Mouse (Mus musculus) myocyte (in vitro differentiated cells): ENCODE data around the gene Lrrc8c. TPM values are rescaled to one million over a fixed set of nuclear protein-coding genes. Genes with fewer than 3 reads are reported as not detected.

Experiments used
- H3K27me3 ChIP-seq: one replicate; pipeline ENCODE4 v1.6.1; 2011; ENCODE audit not compliant: control insufficient read depth, insufficient read depth, insufficient read length
- H3K36me3 ChIP-seq: one replicate; pipeline ENCODE4 v1.6.1; 2011; ENCODE audit not compliant: control insufficient read depth, insufficient read depth
- H3K4me2 ChIP-seq: one replicate; pipeline ENCODE4 v1.6.1; 2011; ENCODE audit warnings: low read depth, control low read depth
- H3K4me3 ChIP-seq: one replicate; pipeline ENCODE4 v1.5.1; 2011; ENCODE audit warnings: mild to moderate bottlenecking, control low read depth, moderate library complexity
- H3K79me2 ChIP-seq: one replicate; pipeline ENCODE4 v1.6.1; 2011; ENCODE audit not compliant: control insufficient read depth, insufficient read depth
- H3ac ChIP-seq: one replicate; pipeline ENCODE4 v1.6.1; 2011; ENCODE audit not compliant: control insufficient read depth, insufficient read length
- CEBPB ChIP-seq: IDR thresholded peaks from 2 replicates; pipeline ENCODE4 v1.6.1; 2011; ENCODE audit warnings: mild to moderate bottlenecking, moderate library complexity; ENCODE audit not compliant: poor library complexity, insufficient read depth, severe bottlenecking
- E2F4 ChIP-seq: IDR thresholded peaks from one replicate; pipeline ENCODE4 v1.6.1; 2011; ENCODE audit warnings: mild to moderate bottlenecking, control low read depth, moderate library complexity; ENCODE audit not compliant: insufficient read depth
- MAX ChIP-seq: IDR thresholded peaks from one replicate; pipeline ENCODE4 v1.6.1; 2011; ENCODE audit warnings: low read depth, mild to moderate bottlenecking, control low read depth
- MYOD1 ChIP-seq, 3 experiments: IDR thresholded peaks; one replicate each; pipeline ENCODE4 v1.6.1; 2011; ENCODE audit warnings: control low read depth in 2 of 3, low read depth in 2 of 3, mild to moderate bottlenecking in 2 of 3, moderate library complexity in 1 of 3; ENCODE audit not compliant: insufficient read length in 2 of 3, control insufficient read depth in 1 of 3
- MYOG ChIP-seq, 3 experiments: IDR thresholded peaks; one replicate each; pipeline ENCODE4 v1.6.1; 2011; ENCODE audit warnings: control low read depth in 2 of 3, low read depth in 2 of 3, mild to moderate bottlenecking in 2 of 3; ENCODE audit not compliant: insufficient read length in 2 of 3, control insufficient read depth in 1 of 3, insufficient read depth in 1 of 3
- POLR2A ChIP-seq: IDR thresholded peaks from one replicate; pipeline ENCODE4 v1.6.1; 2011; ENCODE audit warnings: low read depth, mild to moderate bottlenecking, control low read depth, moderate library complexity; ENCODE audit not compliant: insufficient read length
- POLR2AphosphoS2 ChIP-seq: IDR thresholded peaks from one replicate; pipeline ENCODE4 v1.6.1; 2011; ENCODE audit warnings: low read depth, control low read depth; ENCODE audit not compliant: insufficient read length
- REST ChIP-seq: IDR thresholded peaks from one replicate; pipeline ENCODE4 v1.6.1; 2011; ENCODE audit warnings: mild to moderate bottlenecking, control low read depth, moderate library complexity; ENCODE audit not compliant: insufficient read depth, insufficient read length
- SRF ChIP-seq: IDR thresholded peaks from one replicate; pipeline ENCODE4 v1.6.1; 2011; ENCODE audit warnings: low read depth; ENCODE audit not compliant: control insufficient read depth, insufficient read length
- TCF12 ChIP-seq: IDR thresholded peaks from one replicate; pipeline ENCODE4 v1.6.1; 2011; ENCODE audit warnings: mild to moderate bottlenecking, control low read depth; ENCODE audit not compliant: poor library complexity, insufficient read depth, severe bottlenecking
- TCF3 ChIP-seq: IDR thresholded peaks from one replicate; pipeline ENCODE4 v1.6.1; 2011; ENCODE audit warnings: low read depth, control low read depth; ENCODE audit not compliant: insufficient read length
- USF1 ChIP-seq: IDR thresholded peaks from one replicate; pipeline ENCODE4 v1.6.1; 2011; ENCODE audit warnings: low read depth, mild to moderate bottlenecking, control low read depth, moderate library complexity
- polyA plus RNA-seq: library from polyadenylated mRNA; unstranded; fragments of >200 nt; fragmentation: generic; extraction: Trizol; gene quantifications from one replicate; pipeline ENCODE4 v1.2.1, GENCODE M21; 2012; ENCODE audit warnings: missing spikeins

Gene Lrrc8c
- polyA plus RNA-seq, 1 experiment: 7.9 TPM

DNA sequence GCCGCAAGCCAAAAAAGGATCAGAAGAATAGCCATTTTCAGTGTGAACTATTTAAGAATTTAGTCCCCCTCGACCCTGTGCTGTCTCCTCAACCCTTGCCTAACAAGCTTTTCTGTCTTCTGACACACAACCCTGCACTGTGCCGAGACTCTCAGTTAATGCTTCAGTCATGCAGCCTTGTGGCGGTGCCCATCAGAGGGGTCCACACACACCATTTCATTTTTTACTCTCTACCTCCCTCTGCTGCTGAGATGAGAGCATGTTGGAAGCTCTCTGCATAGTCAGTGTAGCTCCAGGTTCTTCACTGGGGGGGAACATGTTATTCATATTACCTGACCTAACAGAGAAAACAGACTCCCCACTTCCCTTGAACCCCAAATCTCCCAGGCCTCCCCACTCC lies 27.8 kb upstream of the Lrrc8c start:
- TF ChIP-seq POLR2A (no peak), TCF12 (no peak), SRF (no peak), MAX (no peak), USF1 (no peak), TCF3 (no peak), E2F4 (no peak), MYOD1 (IDR thresholded peaks at IDR 0.05; ENCODE audit: control insufficient read depth in 1 of 3, insufficient read length in 2 of 3, low read depth in 2 of 3) (no peak), CEBPB (no peak), POLR2AphosphoS2 (no peak), MYOG (IDR thresholded peaks at IDR 0.05; ENCODE audit: control insufficient read depth in 1 of 3, insufficient read depth in 1 of 3, insufficient read length in 2 of 3, low read depth in 2 of 3) (no peak), REST (no peak)
- Histone ChIP-seq H3K36me3 (no peaks in the 10 kb centered on the region), H3K4me2 (no peak overlapping the region), H3ac (no peak overlapping the region), H3K27me3 (no peaks in the 10 kb centered on the region), H3K79me2 (no peaks in the 10 kb centered on the region), H3K4me3 (no peak overlapping the region)

DNA sequence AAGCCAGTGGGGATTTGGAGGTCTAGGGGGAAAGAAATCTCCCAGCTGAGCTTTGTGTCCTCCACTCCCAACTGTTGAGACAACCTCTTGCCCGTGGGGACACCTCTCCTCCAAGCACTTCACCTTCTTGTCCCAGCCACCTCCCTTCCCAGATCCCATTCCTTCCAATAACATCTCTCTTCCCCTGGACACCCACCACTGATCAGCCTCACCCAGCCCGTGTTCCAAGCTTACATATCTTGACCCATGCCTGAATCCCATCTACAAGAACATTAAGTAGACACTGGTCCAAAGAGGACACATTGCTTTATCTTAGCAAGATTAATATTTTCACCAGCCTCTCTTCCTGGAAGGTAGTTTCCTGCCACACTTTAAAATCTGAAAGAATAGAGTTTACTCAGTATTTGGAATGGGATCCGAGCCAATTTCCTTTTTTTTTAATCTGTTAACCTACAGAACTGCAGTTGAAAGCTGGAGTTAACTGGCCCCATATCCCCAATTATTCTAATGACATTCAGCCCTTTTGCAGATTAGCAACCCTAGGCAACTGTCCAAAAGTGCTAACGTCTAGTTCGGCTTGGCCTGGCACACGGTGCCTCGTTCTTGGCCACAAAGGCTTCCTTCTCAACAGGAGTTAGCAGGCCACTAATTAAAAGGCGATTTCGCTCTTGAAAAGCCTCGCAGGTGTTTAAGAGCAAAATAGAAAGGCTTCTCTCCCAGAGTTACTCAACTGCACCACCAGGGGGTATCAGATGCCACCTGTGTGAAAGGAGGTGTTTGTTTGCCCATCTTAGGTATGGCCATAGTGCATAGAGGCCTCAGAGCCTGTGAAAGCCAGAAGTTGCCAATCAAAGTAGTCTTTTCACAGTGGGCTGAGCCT lies 26.6 kb upstream of the Lrrc8c start:
- Histone ChIP-seq H3K4me2 (no peak overlapping the region), H3K4me3 (no peak overlapping the region), H3K27me3 (no peaks in the 10 kb centered on the region), H3ac (no peak overlapping the region), H3K79me2 (no peaks in the 10 kb centered on the region), H3K36me3 (no peaks in the 10 kb centered on the region)
- TF ChIP-seq TCF3 (no peak), MYOG (IDR thresholded peaks at IDR 0.05; ENCODE audit: control insufficient read depth in 1 of 3, insufficient read depth in 1 of 3, insufficient read length in 2 of 3, low read depth in 2 of 3) (no peak), TCF12 (no peak), POLR2A (no peak), MYOD1 (IDR thresholded peaks at IDR 0.05; ENCODE audit: control insufficient read depth in 1 of 3, insufficient read length in 2 of 3, low read depth in 2 of 3) (no peak), MAX (no peak), E2F4 (no peak), REST (no peak)

DNA sequence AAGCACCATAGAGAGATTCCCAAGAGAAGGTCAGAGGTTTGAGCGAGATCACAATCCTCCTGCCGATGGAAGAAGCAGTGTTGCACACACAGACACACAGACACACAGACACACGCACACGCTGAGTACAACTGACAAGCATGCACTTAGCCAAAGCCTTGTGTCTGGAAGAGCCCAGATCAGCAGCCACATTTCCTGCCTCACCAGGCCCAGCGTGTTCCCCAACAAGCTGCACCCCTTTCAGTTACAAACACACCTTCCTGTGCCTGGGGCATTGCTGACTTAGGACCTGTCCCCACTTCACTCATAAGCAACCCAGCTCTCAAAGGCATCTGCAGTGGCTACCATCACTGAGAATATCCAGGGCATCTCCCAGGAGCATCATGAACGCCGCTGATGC lies 25.8 kb upstream of the Lrrc8c start:
- no peak for TF ChIP-seq SRF
- TF ChIP-seq POLR2AphosphoS2: no peak
- no peak for TF ChIP-seq USF1
- TF ChIP-seq TCF12: no peak
- no peak for TF ChIP-seq E2F4
- TF ChIP-seq MYOG (IDR thresholded peaks at IDR 0.05; ENCODE audit: control insufficient read depth in 1 of 3, insufficient read depth in 1 of 3, insufficient read length in 2 of 3, low read depth in 2 of 3): no peak
- TF ChIP-seq CEBPB: no peak
- TF ChIP-seq POLR2A: no peak
- TF ChIP-seq MAX: no peak
- no peak for TF ChIP-seq MYOD1 (IDR thresholded peaks at IDR 0.05; ENCODE audit: control insufficient read depth in 1 of 3, insufficient read length in 2 of 3, low read depth in 2 of 3)
- no peak for TF ChIP-seq REST
- no peak for TF ChIP-seq TCF3
- Histone ChIP-seq H3K36me3 (no peaks in the 10 kb centered on the region), H3ac (no peak overlapping the region), H3K27me3 (no peaks in the 10 kb centered on the region), H3K4me2 (no peak overlapping the region), H3K4me3 (no peak overlapping the region), H3K79me2 (no peaks in the 10 kb centered on the region)

DNA sequence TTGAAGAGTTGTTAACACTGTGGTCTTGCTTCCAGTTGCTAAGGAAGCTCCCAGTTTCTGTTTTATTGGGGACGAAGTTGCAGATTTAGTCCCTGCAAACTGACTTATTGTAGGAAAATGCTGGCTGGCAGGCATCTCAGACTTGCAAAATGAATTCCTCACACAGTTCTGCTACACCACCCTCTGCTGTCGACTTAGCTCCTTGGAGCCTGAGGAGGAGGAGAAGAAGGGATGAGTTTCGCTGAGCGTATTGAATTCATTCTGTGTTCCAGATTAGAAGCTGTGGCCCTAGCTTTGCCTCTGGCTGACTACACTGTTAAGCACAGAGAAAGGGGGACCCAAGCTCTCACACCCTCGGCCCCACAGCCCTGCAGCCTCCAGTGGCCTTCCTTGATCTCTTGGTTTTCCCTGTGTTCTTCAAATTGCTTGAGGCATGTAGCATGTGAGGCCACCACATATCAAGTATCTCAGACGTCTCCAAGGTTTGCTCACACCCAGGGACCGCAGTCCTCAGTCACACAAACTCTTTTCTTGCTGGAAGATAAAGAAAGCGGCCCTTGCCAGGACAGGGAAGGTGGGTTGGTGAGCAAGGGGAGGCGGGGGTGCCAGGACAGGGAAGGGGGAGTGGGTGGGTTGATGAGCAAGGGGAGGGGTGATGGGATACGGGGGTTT lies 24.8 kb upstream of the Lrrc8c start:
- peak overlapping the region; percentile 71 for H3K4me2 ChIP-seq
- H3K79me2 ChIP-seq: no peaks in the 10 kb centered on the region
- peak overlapping the region; percentile 20 for H3K4me3 ChIP-seq
- H3K36me3 ChIP-seq: no peaks in the 10 kb centered on the region
- no peak overlapping the region for H3ac ChIP-seq
- H3K27me3 ChIP-seq: no peaks in the 10 kb centered on the region
- TF ChIP-seq SRF (no peak), E2F4 (no peak), MAX (no peak), REST (no peak), USF1 (no peak), MYOG (IDR thresholded peaks at IDR 0.05; ENCODE audit: control insufficient read depth in 1 of 3, insufficient read depth in 1 of 3, insufficient read length in 2 of 3, low read depth in 2 of 3) (no peak), TCF3 (no peak), MYOD1 (IDR thresholded peaks at IDR 0.05; ENCODE audit: control insufficient read depth in 1 of 3, insufficient read length in 2 of 3, low read depth in 2 of 3) (no peak), POLR2AphosphoS2 (no peak), CEBPB (no peak), POLR2A (no peak), TCF12 (no peak)
